Mouse (Mus musculus) gastrocnemius, postnatal 25 days (tissue): ENCODE results near the gene Adcy4. TPM values are rescaled to one million over a fixed set of nuclear protein-coding genes. Genes with fewer than 3 reads are reported as not detected.

Experiments used
- DNase-seq: peaks from one replicate; pipeline ENCODE4 v3.0.0; 2022
- total RNA-seq, 2 experiments: library from RNA; stranded (reverse); gene quantifications; 1 replicate in 1 of 2; 2 replicates in 1 of 2; pipeline ENCODE4 v1.2.3; 2021

Adcy4 gene
- total RNA-seq, 2 experiments from 2014 or later, result 6.4 to 6.5 TPM

DNA sequence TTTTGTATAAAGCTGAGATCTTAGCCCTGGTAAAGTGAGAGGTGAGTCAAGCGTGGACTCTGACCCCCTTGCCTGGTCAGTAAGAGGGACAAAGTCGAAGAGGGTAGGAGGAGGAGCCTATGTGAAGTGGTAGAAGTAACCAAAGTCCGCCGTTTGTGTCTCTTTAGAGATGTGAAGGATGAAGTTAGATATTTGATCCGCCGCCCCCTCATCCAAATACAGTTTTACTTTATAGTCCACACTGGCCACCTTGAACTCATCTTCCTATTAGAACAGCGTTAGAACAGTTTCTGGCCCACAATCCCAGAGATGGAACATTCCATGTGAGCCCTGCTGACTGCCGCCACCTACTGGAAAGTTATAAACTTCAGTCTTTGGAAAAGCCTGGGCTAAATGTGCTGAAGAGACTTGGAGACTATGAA is 25.5 kb downstream of the Adcy4 start, which contains the start of gene Cideb:
Cideb (minus strand) TSS at position 96 of the 422 bp plus-strand sequence.
- no peak for DNase-seq

GRCm38 (mm10) chr14:55757566-55757965 is 26.3 kb downstream of the Adcy4 start:
- no peak for DNase-seq

DNA sequence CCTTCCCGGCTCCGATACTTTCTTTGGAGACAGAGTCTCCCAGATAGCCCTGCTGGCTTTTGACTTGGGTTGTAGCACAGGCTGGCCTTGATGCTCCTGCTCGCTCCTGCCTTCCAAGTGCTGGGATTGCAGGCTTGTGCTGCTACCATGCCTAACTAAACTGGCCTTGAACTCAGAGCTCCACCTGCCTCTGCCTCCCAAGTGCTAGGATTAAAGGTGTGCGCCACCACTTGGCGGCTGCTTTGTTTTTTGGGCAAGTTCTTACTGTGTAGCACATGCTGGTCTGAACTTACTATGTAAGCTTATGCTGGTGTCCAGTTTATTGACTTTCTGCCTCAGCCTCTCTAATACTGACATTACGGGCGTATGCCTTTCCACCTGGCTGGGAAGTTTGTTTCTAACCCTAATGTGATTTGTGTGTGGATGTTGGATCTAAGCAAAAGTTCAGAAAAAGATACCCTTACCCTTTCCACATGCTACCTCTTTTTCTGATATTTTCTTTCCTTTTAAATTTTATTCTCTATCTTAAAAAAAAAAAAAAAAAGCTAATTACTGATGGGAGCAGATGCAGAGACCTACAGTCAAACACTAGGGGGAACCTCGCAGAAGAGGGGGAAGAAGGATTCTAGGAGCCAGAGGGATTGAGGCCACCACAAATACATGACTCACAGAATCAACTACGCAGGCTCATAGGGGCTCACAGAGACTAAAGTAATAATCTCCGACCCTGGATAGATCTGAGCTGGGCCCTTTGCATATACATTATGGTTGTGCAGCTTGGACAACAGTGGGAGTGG is 36.6 kb downstream of the Adcy4 start:
- no peak for DNase-seq

GRCm38 (mm10) chr14:55745861-55746237 is 38.0 kb downstream of the Adcy4 start:
- no peak for DNase-seq

DNA sequence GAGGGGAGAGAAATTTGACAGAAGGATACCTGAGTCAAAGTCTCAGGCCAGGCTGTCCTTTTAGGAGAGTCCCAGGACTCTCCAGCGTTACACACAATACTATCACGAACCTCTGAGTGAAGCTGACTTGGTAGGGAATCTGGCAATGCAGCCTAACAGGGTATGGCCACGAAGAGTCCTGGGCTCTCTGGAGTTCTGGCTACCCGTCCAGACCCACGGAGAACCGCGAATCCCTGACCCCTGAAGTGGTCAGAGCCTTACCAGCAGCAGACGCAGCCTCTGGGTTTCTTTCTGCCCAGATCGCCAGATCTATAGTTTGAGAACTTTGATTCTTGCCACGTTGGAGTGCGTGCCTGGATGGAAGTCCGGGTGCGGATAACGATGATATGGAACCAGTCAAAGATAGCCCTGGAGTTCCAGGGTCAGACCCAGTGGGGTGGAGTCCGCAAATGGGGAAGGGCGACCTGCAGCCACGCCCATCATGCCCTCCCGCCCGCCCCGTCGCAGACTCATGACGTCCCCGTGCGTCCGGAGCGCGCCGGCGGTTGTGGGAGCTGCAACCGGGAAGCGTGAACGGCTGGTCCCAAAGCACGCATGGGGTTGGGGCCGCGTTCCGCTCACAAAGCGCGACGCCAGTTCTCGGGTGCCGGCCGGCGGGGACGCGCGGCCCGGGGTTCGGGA is 38.6 kb downstream of the Adcy4 start, which contains the start of the genes Dhrs1 and Nop9:
Dhrs1 (minus strand) TSS at position 511 of the 681 bp plus-strand sequence.
Nop9 (plus strand) TSS at position 514 of the 681 bp plus-strand sequence.
- DNase-seq, result peak; percentile 85

DNA sequence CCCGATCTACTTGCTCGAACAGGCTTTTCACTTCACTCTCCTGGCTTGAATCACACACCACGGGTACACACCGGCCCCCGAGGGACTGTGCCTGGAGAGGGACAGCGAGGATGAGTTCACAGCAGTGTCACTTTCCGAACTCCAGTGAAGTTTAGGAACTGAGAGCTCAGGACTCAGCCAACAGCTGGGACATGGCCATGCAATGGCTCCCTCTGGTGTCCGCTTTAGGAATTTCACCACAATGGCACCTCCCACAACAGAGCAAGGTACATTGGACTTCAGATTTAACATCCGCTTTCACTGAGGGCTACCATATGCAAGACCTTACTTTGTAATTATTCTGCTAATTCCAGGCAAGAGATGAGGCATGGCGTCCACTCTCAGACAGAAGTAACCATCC is 40.2 kb downstream of the Adcy4 start:
- peak; percentile 80 for DNase-seq

DNA sequence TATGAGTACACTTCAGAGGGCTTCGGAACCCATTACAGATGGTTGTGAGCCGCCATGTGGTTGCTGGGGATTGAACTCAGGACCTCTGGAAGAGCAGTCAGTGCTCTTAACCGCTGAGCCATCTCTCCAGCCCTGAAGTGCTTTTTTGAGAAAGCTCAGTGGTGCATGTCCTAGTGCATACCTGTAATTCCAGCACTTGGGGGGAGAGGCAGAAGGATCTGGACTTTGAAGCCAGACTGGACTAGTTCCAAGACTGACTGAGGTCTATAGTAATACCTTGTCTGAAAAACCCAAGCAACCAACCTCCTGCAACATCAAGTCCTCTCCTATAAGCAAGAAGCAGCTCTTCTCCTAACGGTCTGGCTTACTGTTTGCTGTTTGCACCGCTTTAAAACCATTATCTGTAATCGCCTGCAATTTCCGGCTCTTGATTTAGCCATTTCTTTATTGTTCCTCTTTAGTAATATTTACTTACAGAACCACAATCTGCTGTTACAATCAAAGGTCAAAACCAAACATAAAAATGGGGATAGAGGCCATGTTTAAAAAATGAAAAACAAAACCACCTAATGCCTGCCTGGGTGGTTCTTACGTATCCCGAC is 46.7 kb downstream of the Adcy4 start:
- no peak for DNase-seq

- no peak for DNase-seq
These were observed 48.1 kb downstream of the Adcy4 start for GRCm38 (mm10) chr14:55735758-55736157.

GRCm38 (mm10) chr14:55735334-55735733 is 48.6 kb downstream of the Adcy4 start:
- DNase-seq, result no peak

DNA sequence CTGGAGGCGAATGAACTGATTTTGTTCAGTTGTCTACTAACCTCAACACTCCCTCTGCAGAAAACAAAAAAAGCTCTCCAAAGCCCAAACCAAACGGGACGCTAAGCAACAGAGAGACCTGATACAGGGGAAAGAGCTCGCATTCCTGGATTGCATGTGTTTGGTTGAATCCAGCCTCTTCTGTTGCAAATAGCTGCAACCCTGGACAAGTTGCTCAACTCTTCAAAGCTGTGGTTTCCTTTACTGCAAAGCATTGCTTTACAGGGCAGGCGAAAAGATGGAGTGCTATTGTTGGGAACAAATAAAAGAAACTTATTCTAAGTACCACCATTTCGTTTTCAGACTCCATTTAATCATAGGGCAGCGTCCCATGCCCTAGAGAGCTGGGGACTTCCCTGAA is 49.0 kb downstream of the Adcy4 start:
- no peak for DNase-seq

DNA sequence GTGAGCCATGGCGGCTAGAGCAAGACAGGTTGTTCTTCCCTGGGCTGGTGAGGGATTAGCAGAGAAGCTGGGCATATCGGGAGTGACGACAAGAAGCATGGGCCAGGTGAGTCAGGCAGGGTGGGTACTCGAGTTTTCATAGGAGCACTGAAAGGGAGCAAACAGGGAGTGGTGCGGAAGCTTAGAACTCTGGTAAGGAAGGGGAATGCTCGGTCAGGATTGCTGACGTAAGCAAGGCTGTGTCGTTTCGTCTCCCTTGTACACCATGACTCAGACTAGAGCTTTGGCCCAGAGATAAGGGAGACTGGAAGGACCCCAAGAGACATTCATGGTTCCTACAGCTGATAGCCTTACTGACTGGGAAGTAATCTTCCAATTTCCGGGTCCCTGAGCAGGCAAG is 50.0 kb downstream of the Adcy4 start:
- DNase-seq, result no peak

- DNase-seq, result no peak
These were observed 53.3 kb downstream of the Adcy4 start for GRCm38 (mm10) chr14:55730531-55731032.

DNA sequence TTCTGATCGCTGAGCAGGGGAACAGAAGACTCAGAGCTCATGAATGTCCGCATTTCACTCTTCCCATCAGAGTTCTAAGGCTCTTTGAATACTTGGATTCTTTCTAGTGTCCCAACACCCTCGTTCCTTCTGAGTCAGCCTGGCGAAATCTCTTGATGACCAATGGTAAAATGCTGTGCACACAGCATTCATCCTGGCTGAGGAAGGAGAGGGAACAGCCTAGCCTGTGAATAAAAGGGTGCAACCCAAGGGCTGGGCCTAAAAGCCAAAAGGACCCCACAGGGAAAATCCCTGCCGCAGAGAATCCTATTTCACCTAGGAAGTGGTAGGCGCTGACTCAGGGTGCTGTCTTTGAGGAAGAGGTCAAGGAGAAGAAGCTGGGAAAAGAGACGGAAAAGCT is 53.8 kb downstream of the Adcy4 start:
- no peak for DNase-seq

DNA sequence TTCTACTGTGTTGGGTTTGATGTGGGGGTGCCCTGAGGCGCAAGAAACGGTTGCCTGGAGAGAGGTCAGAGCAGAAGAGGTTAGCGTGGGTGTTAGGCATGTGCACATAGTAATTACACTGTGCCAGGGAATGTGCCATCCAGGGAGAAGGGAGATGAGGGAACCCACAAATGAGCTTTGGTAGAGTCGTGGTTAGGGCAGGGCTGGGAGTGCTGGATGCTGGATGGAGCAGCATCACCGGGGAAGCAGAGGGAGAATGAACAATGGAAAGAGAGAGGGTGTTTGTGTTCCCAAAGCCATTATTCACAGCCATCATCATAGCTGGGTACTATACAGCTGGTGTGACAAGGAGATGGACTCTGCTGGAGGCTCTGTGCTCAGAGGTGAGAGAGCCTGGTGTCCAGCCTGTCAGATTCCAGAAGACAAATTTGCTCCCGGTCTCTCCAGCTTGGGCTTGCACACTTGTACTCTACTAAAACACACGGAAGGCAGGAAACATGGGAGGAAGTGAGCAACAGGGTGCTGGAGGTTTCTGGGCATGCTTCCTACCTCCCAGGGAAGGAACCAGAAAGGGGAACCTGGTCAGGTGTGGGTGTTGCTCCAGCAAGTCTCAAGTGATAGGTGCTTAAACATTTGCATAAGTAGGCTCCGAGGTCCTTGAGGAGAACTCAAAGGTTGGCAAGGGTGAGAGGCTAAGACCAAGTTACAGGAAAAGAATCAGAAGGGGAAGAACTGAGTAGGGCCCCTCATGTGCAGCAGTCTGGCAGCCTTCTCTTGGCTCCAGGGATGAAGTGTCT is 55.8 kb downstream of the Adcy4 start:
- no peak for DNase-seq

- DNase-seq, result no peak
These were observed 57.6 kb downstream of the Adcy4 start for GRCm38 (mm10) chr14:55726261-55726660.

DNA sequence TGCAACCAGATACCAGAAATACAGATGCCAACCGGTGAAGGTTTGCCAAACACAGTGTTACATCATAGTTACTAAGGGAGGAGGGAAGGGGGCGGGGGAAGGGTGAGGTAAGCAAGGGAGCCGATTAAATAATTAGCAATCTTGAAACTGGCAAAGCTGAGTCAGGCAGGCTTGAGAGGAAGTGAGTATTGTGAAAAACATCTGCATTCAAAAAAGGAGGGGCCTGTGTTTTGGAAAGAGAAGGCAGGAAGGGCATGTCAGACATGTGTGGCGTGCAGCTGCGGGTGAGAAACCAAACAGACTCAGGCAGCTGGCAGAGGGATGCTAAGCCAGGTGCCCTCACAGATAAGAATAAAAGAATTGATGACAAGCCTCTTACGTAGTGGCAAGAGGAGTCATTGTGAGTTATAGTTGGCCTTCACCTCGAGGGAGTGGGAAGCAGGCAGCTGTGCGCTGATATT is 59.5 kb downstream of the Adcy4 start:
- DNase-seq, result peak; percentile 38

DNA sequence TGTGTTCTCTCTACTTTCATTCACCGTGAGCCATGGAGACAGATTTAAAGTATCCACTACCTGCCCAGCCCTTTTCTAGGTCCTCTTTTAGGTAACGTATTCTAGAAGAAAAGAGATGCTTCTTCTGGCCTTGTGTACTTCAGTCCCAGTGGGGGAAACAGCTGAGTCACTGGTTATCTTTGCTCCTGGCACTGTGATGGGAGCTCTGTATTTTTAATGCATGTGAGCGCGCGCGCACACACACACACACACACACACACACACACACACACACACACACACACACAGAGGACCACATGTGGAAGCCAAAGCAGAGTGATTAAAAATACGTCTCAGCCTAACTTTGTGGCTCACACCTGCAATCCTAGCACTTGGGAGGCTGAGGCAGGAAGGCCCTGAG is 60.5 kb downstream of the Adcy4 start:
- no peak for DNase-seq

GRCm38 (mm10) chr14:55722438-55722945 is 61.4 kb downstream of the Adcy4 start:
- no peak for DNase-seq

DNA sequence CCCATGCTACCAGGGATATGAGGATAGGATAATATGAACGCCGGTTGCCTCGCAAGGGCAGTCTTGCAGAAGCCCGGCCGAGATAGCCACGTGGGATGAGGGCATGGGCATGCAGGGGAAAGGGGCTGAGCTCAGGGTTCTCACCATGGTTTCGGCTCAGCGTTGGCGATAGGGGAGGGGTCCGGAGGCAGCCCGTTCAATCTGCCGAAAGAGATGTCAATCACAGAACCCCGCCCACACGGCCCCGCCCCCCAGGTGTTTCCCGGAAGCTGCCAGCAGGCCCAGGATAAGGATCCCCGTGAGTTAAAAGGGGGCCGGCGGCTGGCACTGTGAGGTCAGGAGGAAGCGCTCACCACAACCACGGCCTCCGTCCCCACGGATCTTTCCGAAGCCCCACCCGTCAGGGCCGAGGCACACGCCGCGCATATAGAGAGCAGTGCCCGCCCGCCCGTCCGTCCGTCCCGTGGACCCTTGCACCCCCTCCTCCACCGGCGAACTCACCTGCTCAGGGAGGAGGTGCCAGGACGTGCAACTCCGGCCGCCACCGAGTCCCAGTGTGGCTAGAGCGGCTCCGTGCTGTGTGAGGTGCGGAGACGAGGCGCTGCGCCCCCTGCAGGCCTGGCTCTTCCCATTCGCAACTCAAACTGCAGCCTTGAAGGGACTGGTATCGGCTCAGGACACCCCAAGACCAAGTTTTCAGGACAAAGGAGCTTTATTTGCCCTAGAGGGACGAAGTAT is 62.0 kb downstream of the Adcy4 start, which contains the start of gene Rabggta:
Rabggta (minus strand) TSS at position 564 of the 738 bp plus-strand sequence.
- peak; percentile 88 for DNase-seq

GRCm38 (mm10) chr14:55721076-55721475 is 62.8 kb downstream of the Adcy4 start:
- DNase-seq, result no peak

GRCm38 (mm10) chr14:55720666-55721065 is 63.2 kb downstream of the Adcy4 start:
- DNase-seq, result no peak
